Mouse (Mus musculus): Measurements from ENCODE around the gene Eaf1. TPM values are rescaled to one million over a fixed set of nuclear protein-coding genes. Genes with fewer than 3 reads are reported as not detected.

The Eaf1 gene
- total RNA-seq, 2 experiments from 2014 or later, result 14.2 to 15.1 TPM

DNA sequence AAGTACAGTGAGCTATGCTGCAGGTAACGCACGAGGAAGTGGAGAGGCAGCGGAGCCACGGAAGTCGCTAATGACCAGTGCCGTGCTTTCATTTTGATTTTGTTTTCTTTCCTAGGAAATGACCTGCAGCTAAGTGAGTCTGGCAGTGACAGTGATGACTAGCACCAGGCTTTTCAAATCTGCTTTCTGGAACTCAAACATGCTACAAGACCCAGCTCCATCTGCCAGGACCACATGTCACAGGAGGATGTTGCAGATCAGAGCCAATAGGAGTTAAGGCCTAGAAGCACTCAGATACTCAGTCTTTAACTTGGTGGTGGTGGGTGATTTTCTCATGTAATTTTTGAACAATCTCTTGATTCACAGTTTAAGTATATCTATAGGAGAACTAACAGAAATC is 12.3 kb downstream of the Eaf1 start:
- intact Hi-C loops (cut with DNase I), result no loop called here

DNA sequence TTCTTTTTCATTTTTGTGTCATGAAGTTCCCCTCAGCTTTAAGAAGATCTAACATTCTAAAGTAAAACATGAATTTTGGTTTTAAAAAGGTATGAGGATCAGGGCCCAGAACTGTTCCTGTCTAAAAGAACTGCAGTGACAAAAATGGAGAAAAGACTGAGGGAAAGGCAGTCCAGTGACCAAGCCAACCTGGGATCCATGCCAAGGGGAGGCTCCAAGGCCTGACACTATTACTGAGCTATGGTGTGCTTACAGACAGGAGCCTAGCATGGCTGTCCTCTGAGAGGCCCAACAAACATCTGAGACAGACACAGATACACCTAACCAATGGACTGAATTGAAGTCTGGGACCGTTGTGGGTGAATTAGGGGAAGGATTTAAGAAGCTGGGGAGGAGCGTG is 15.7 kb downstream of the Eaf1 start:
- DNase-seq, result peak; percentile 59 to 65
- intact Hi-C loops (cut with DNase I), result loop anchor here (10.0 kb wide), 1 partner anchor 275 kb away; no protein-coding TSS in a partner anchor

More for the DNA sequence above, 12.3 kb downstream of the Eaf1 start:
- no peak for DNase-seq

DNA sequence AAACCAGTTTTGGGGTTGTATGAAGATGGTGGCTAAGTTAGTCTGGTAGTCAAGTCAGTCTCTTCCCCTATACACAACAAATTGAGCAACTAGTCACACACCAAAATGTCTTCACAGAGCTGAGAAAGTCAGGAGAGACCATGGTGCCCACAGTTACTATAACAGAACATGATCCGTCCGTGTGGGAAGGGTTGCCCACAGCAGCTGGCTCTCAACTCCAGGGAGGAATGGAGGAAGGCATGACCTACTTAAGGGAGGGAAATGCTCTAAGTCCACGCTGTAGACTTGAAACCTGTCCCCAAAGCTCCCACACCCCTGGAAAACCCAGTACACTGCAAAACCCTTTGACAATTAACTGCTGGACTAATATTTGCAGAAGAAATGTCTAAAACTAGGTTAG is 16.1 kb downstream of the Eaf1 start:
- intact Hi-C loops (cut with DNase I), result loop anchor here (10.0 kb wide), 1 partner anchor 274 kb away; no protein-coding TSS in a partner anchor
- DNase-seq, result no peak

DNA sequence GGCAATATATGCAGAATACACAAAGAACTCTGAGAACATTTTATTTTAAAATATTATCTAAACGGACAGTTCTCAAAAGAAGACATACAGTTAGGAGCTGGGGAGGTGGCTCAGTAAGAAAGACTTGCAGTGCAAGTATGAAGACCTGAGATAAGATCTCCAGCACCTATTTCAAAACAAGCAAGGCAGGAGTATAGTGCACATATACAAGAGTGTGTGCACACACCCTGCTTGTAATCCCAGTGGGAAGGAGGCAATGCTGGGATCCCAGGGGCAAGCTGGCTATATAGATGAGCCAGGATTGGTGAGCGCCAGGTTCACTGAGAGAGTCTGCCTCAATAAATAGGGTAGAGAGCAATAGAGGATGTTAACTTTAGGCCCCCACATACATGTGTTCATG is 21.7 kb downstream of the Eaf1 start:
- intact Hi-C loops (cut with DNase I), result loop anchor here (10.0 kb wide), 1 partner anchor 269 kb away; no protein-coding TSS in a partner anchor
- DNase-seq, result no peak

DNA sequence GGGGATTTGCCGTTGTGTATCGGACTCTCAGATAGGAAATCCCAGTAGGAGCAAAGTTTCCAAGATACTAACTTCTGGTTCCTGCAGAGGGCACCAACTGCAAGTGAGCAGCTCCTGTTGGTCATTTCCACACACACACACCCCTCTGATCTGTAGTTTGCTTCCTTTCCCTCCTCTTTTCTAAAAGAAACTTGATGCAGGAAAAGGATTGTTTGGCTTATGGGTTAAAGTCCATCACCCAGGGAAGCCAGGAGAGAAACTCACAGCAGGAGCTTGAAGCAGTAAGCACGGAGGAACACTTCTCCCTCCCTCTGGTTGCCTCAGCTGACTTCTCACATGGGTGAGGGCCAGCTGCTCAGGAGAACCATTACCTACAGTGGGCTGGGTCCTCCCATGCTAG is 25.0 kb downstream of the Eaf1 start:
- peak; percentile 50 to 56 for DNase-seq
- intact Hi-C loops (cut with DNase I), result loop anchor here (1.0 to 10.0 kb wide), 2 partner anchors 86 to 266 kb away; no protein-coding TSS in a partner anchor

DNA sequence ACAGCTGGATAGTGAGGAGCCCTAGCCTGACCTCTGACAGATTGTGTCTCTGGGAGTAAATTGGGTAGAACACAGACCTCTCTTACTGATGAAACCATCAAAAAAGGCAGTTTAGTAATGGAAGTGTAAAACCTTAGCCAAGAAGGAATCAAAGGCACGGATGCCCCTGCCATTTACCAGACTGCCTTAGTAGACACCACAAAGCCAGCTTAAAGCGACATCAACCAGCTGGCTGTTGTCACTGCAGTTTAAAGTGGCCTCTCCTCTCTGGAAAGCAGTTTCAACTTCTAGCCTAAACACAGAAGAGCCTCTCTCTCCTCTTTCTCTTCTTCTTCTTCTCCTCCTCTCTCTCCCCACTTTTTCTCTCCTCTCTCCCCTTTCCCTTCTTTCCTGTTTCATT is 27.1 kb downstream of the Eaf1 start:
- intact Hi-C loops (cut with DNase I), result no loop called here
- peak in 1 of 2 experiments; percentile 24 for DNase-seq

DNA sequence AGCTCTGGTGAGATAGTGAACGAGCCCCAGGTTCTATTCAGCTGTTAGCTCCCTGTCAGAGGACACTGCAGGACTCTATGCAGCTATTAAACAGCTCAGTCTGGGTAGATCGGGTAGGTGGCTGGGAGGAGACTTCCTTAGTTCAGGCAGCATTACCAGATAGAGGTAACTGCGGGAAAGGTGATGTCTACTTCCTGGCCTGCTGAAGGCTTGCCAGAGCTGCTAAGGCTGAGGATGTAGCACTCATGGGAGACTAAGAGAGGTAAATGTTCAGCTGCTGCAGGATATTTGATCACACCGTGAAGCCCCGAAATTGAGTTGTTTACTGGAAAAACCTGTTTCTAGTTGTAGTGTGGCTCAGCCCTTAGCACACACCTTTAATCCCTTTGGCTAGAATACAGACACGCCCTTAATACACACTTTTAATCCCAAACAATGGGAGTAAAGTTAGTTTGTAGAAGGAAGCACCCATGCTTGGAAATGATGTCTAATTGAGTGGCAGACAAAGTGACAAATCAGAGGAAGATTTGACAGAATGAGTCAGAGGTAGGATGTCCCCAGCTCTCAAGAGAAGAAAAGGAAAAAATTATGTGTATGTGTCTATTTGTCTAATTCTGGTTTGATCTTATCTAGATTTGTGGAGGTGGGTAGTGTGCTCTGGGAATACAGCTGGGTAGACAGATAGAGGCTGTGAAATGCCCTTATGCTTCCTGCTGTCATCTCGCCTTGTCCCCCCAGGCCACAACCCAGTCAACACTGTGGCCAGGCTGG is 31.0 kb downstream of the Eaf1 start:
- no peak for DNase-seq
- intact Hi-C loops (cut with DNase I), result no loop called here

DNA sequence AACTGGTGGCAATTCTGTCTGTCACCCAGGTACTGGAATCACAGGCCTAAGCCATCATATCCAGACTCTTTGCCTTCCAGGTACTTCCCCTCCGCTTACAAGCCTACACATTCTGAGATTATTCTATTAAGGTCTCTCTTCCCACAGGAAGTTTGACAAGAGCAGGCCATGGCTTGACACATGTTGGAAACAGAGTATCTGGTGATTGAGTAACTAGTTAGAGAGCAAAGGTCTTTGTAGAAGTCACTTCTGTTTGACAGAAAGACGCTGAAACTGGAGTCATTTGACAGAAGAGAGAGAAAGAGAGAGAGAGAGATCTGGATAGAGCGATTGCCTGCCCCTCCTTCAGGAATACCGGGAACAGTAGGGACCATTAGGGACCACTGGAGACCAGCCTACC is 36.6 kb downstream of the Eaf1 start:
- intact Hi-C loops (cut with DNase I), result no loop called here
- DNase-seq, result no peak

DNA sequence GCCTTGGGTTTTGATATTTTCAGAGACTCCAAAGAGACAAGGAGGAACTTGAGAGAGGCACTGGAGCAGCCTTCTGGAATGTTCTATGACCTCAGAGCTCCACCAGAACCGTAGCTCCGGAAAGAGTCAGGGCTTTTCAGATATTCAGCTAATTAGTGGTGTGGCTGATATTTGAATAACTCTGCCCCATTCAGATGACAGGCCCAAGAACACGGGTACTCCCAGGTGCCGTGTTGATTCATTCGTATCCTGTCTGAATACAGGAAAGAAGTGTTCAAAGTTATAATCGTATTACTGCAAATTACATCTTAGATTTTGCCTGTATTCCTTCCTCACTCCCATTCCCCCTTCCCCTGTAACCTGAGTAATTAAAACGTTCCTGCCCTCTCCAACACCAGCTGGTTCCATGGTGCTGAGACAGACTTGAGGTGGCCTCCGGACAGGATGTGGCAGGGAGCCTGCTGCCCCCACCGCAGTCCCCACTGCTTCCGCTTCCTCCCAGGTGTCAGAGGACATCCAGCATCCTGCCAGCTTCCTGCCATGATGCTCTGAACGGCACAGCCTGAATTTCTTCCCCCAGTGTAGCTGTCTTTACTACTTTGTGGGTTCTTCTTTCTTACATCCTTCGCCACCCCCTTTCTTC is 37.4 kb downstream of the Eaf1 start:
- DNase-seq, result peak; percentile 41 to 42
- intact Hi-C loops (cut with DNase I), result no loop called here

DNA sequence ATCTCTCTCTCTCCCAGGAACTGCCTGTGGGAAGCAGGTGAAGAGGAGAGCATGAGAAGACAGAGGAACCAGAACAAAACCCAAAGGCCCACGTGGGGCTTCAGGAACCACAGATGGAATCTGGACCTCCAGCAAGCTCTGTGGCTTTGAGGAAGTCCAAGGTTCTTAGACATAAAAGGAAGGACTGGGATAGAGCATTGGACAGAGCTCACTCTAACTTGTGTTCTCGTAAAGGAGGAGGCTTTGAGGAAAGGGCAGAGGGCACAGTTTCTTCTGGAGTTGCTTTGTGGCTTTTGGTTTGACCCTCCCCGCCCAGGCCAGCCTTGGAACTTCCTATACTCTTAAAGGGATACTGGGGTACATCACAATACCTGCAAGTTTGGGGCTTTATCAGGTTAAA is 38.5 kb downstream of the Eaf1 start:
- DNase-seq, result no peak

DNA sequence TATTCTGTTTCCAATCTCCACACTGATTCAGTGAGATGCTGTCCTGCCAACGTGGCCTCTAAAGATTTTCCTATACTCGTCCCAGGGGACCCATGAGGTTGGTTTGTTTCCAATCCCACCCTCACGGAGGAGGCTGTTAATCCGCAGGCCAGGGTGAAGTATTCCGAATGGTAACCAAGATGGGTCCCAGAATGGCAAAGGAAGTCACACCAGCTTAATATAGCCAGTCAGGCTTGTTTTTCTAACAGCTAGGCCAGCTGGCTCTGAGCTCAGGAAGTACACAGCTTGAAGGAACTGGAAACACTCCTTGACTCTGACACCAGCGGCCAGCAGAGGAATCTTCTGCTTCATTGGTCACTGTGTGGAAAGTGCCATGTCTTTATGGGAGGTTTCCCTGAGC is 43.1 kb downstream of the Eaf1 start:
- peak; percentile 43 to 56 for DNase-seq
- intact Hi-C loops (cut with DNase I), result no loop called here

More for the DNA sequence above, 38.5 kb downstream of the Eaf1 start:
- intact Hi-C loops (cut with DNase I), result no loop called here

DNA sequence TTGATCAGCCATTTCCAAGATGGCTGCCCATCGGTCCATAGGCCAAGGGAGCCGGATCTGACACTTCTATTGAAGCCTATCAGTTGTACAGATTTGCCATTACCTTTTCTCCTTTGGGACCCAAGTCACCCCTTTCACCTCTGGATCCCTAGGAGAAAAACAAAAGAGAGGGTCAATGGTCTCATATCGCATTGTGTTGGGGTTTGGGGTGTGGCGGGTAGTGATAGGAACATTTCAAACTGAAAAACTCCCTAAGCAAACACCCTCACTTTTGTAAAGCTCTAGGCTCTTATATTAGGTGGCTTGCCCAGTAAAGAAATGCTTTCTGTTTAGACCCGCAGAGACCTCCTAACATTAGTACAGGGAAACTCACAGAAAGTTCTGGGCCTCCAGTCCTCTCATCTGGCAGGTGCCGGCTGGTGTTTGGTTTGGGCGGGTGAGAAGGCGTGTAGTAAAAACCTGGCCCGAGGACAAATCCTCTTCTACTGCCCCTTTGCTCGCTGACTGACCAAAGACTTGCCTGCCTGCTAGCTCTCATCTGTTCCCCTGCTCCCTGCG is 49.8 kb downstream of the Eaf1 start:
- no peak for DNase-seq
- intact Hi-C loops (cut with DNase I), result no loop called here

DNA sequence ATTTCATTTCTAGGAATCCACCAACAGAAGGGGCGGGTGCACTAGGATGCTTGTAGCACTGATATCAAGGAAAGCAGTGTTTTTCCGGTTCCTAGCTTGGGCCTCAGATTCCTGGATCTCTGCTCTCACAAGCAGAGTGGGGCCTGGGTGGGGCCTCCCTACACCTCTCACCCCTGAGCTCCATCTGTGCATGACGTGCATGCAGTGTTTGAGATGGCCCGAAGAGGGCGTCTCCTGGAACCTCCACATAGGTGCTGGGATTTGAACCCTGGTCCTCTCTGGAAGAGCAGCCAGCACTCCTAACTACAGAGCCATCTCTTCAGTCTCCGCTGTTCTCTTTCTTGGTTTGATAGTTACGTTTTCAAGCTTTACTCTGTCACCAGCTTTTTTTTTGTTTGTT is 60.8 kb downstream of the Eaf1 start:
- DNase-seq, result no peak
- intact Hi-C loops (cut with DNase I), result loop anchor here (5.0 kb wide), 1 partner anchor 47 kb away; no protein-coding TSS in a partner anchor

DNA sequence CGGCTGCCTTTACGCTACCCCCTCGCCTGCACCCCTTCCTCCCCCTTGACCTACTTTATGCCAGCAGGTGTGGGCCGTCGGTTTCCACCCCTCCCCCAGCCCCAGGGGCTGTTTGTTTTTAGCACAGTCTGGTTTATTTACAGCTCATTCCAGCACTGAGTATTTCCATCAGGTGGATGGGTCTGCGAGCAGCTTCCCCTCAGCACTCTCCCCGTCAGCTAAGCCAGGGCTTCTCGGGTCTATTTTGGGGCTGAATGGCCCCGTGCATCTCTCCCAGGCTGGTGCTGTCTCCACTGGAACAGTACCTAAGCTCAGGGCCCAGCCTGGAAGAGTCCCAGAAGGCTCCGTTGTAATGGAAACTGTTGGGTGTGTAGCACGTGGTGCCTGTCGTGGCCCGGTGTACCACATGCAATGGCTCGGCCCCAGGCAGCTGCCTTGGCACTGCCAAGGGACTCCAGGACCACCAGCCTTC is 61.8 kb downstream of the Eaf1 start:
- peak in 1 of 2 experiments; percentile 37 for DNase-seq
- intact Hi-C loops (cut with DNase I), result loop anchor here (5.0 kb wide), 1 partner anchor 46 kb away; no protein-coding TSS in a partner anchor

DNA sequence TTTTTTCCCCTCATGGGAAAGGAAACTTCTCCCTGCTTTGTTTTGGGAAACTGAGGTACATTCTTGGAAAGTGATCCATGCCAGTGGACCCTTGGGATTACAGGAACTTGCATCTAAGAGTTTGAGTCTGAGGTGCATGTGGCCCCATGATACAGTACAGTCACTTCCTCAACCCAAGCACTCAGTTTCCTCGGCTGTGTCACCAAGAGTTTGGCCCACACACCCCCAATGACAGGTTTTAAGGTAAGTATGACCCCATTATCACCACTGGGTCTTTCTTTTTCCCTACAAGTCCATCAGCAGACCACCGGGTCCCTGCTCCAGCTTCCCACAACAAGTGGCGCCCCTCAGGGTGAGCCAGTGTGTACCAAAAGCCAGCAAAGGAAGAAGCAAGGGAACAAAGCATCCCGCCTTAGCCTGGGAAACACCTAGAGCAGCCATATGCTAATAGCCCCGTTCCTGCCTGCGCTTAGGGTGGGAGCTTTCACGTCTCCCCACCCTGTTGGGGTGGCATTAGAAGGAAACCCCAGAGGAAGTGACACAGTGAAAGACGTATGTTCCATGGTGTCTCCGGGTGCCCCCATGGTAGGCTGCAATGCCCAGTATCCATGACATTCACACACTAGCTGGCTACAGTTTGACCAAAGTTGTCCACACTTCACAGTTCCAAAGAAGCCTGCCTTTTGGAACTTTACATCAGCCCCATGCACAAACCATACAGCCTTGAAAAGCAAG is 62.5 kb downstream of the Eaf1 start:
- DNase-seq, result peak in 1 of 2 experiments; percentile 0
- intact Hi-C loops (cut with DNase I), result loop anchor here (5.0 kb wide), 1 partner anchor 46 kb away; no protein-coding TSS in a partner anchor

DNA sequence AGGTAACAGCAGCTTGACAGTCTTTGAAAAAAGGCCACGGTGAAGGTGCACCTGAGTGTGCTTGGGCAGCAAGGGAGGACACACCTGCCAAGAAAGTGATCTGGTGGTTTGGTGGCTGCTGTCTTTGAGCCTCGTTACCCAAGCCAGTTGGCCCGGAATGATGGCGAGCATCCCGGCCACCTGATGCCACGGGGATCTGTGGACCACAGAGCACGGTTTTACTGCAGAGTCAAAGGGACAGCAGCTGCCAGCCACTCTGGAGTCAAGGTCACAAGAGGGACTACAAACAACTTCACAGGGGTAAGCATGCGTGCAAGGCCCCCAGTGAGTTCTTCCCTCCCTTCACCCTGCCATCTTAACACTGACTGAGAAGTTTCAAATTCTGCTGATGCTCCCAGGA is 63.1 kb downstream of the Eaf1 start:
- DNase-seq, result peak in 1 of 2 experiments; percentile 11
- intact Hi-C loops (cut with DNase I), result loop anchor here (5.0 kb wide), 1 partner anchor 45 kb away; no protein-coding TSS in a partner anchor

DNA sequence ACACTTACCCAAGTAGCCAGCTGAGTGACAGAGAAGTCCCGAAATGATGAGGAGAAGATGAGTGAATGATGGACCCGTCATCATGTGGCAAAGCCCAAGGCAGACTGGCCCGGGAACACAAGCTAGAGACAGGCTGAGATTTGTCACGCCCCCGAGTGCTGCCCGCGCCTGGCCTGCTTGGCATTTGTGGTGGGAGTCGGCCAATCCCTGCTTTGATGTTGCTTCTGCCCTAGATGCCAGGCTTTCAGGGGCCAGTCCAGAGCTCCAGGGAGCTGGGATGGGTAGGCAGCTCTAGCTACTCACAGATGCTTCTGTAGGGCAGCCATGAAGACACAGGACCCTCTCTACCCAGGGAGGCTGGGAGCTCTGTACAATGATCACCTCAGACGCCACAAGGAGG is 63.6 kb downstream of the Eaf1 start:
- peak in 1 of 2 experiments; percentile 2 for DNase-seq
- intact Hi-C loops (cut with DNase I), result loop anchor here (5.0 kb wide), 1 partner anchor 45 kb away; no protein-coding TSS in a partner anchor

DNA sequence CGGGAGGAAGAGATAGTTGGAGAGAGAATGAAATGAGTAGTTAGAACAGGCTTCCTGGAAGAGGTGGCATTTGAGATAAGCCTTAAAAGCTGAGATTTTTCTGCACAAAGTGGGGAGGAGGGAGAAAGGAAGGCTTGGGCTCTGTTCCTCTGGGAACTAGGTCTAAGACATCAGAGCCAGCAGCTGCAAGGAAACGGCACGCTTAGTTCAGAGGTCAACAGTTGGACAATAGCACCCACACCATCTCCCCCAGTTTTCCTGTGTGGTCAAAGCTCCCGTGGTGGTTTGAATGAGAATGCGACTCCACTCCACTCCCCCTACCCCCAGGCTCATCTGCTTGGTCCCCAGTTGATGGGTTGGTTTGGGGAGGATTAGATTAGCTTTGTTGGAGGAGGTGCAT is 65.0 kb downstream of the Eaf1 start:
- DNase-seq, result peak in 1 of 2 experiments; percentile 0
- intact Hi-C loops (cut with DNase I), result loop anchor here (5.0 kb wide), 1 partner anchor 43 kb away; no protein-coding TSS in a partner anchor
